Mouse (Mus musculus): ENCODE data around the gene Tnni3. TPM values are rescaled to one million over a fixed set of nuclear protein-coding genes. Genes with fewer than 3 reads are reported as not detected.

Tnni3 gene
- polyA plus RNA-seq, 1 experiment from 2014 or later: 5.3 TPM

GRCm38 (mm10) chr7:4504646-4505435 is 19.2 kb downstream of the Tnni3 start:
- Histone ChIP-seq H3K27ac (replicated peaks; ENCODE audit: low read depth, low read length) (no peak overlapping the region), H3K4me3 (ENCODE audit: low read depth, low read length) (no peak overlapping the region), H3K36me3 (ENCODE audit: control insufficient read depth, insufficient read depth, low read length) (no peaks in the 10 kb centered on the region), H3K9me3 (ENCODE audit: control insufficient read depth, low read length) (no peaks in the 10 kb centered on the region), H3K9ac (ENCODE audit: low read length) (no peak overlapping the region), H3K4me1 (ENCODE audit: control insufficient read depth, insufficient read depth, low read length) (peaks cover 4% of the 10 kb centered on the region; the same call in 1 of the 2 replicates), H3K4me2 (ENCODE audit: low read depth, severe bottlenecking) (no peak overlapping the region), H3K27me3 (ENCODE audit: control insufficient read depth, insufficient read depth, low read length) (no peaks in the 10 kb centered on the region)
- DNase-seq (ENCODE audit: low spot score): no peak
- no peak for ATAC-seq (ENCODE audit: insufficient number of reproducible peaks, low FRiP score, low TSS enrichment, low read depth)
- 62% methylated on average over 11 of the region's 11 CpGs for WGBS

- no peaks in the 10 kb centered on the region for H3K27me3 ChIP-seq (ENCODE audit: control insufficient read depth, insufficient read depth, low read length)
- ATAC-seq (ENCODE audit: insufficient number of reproducible peaks, low FRiP score, low TSS enrichment, low read depth) (no peak), DNase-seq (ENCODE audit: low spot score) (no peak)
- no peaks in the 10 kb centered on the region for H3K9me3 ChIP-seq (ENCODE audit: control insufficient read depth, low read length)
- no peak overlapping the region for H3K27ac ChIP-seq (replicated peaks; ENCODE audit: low read depth, low read length)
- H3K4me3 ChIP-seq (ENCODE audit: low read depth, low read length): no peak overlapping the region
- 84% methylated on average over 5 of the region's 5 CpGs for WGBS
- no peak overlapping the region for H3K9ac ChIP-seq (ENCODE audit: low read length)
- H3K4me2 ChIP-seq (ENCODE audit: low read depth, severe bottlenecking): no peak overlapping the region
- H3K36me3 ChIP-seq (ENCODE audit: control insufficient read depth, insufficient read depth, low read length): no peaks in the 10 kb centered on the region
- H3K4me1 ChIP-seq (ENCODE audit: control insufficient read depth, insufficient read depth, low read length): peaks cover 11% of the 10 kb centered on the region; the same call in 1 of the 2 replicates
Observed at GRCm38 (mm10) chr7:4503858-4504257, 20.2 kb downstream of the Tnni3 start.

- Histone ChIP-seq H3K4me1 (ENCODE audit: control insufficient read depth, insufficient read depth, low read length) (peaks cover 12% of the 10 kb centered on the region; the same call in 1 of the 2 replicates), H3K36me3 (ENCODE audit: control insufficient read depth, insufficient read depth, low read length) (no peaks in the 10 kb centered on the region), H3K4me2 (ENCODE audit: low read depth, severe bottlenecking) (no peak overlapping the region), H3K9ac (ENCODE audit: low read length) (no peak overlapping the region), H3K27me3 (ENCODE audit: control insufficient read depth, insufficient read depth, low read length) (no peaks in the 10 kb centered on the region), H3K27ac (replicated peaks; ENCODE audit: low read depth, low read length) (no peak overlapping the region), H3K4me3 (ENCODE audit: low read depth, low read length) (no peak overlapping the region), H3K9me3 (ENCODE audit: control insufficient read depth, low read length) (no peaks in the 10 kb centered on the region)
- ATAC-seq (ENCODE audit: insufficient number of reproducible peaks, low FRiP score, low TSS enrichment, low read depth) (no peak), DNase-seq (ENCODE audit: low spot score) (no peak)
- WGBS: 83% methylated on average over 4 of the region's 4 CpGs
Observed at GRCm38 (mm10) chr7:4503100-4503499, 20.9 kb downstream of the Tnni3 start.

GRCm38 (mm10) chr7:4502421-4503090 is 21.5 kb downstream of the Tnni3 start:
- peak overlapping the region; percentile 61 for H3K4me2 ChIP-seq (ENCODE audit: low read depth, severe bottlenecking)
- no peak for ATAC-seq (ENCODE audit: insufficient number of reproducible peaks, low FRiP score, low TSS enrichment, low read depth)
- no peak overlapping the region for H3K27ac ChIP-seq (replicated peaks; ENCODE audit: low read depth, low read length)
- peak overlapping the region; percentile 73 for H3K4me3 ChIP-seq (ENCODE audit: low read depth, low read length)
- peak; percentile 44 for DNase-seq (ENCODE audit: low spot score)
- H3K27me3 ChIP-seq (ENCODE audit: control insufficient read depth, insufficient read depth, low read length): no peaks in the 10 kb centered on the region
- 12% methylated on average over 14 of the region's 14 CpGs for WGBS
- no peaks in the 10 kb centered on the region for H3K36me3 ChIP-seq (ENCODE audit: control insufficient read depth, insufficient read depth, low read length)
- H3K4me1 ChIP-seq (ENCODE audit: control insufficient read depth, insufficient read depth, low read length): peaks cover 12% of the 10 kb centered on the region; the same call in 1 of the 2 replicates
- H3K9me3 ChIP-seq (ENCODE audit: control insufficient read depth, low read length): no peaks in the 10 kb centered on the region
- no peak overlapping the region for H3K9ac ChIP-seq (ENCODE audit: low read length)

- H3K9me3 ChIP-seq (ENCODE audit: control insufficient read depth, low read length): no peaks in the 10 kb centered on the region
- H3K4me2 ChIP-seq (ENCODE audit: low read depth, severe bottlenecking): peak within 1 kb of the TSS; percentile 61
- peak; percentile 88 for ATAC-seq (ENCODE audit: insufficient number of reproducible peaks, low FRiP score, low TSS enrichment, low read depth)
Observed at GRCm38 (mm10) chr7:4501558-4502397, 22.3 kb downstream of the Tnni3 start, which contains the start of gene Ppp1r12c. Ppp1r12c (minus strand) TSS chr7:4501680.

GRCm38 (mm10) chr7:4500892-4501471 is 23.0 kb downstream of the Tnni3 start:
- DNase-seq (ENCODE audit: low spot score): peak; percentile 52
- Histone ChIP-seq H3K4me2 (ENCODE audit: low read depth, severe bottlenecking) (peak overlapping the region; percentile 61), H3K4me1 (ENCODE audit: control insufficient read depth, insufficient read depth, low read length) (peaks cover 12% of the 10 kb centered on the region; the same call in 1 of the 2 replicates), H3K27me3 (ENCODE audit: control insufficient read depth, insufficient read depth, low read length) (no peaks in the 10 kb centered on the region), H3K27ac (replicated peaks; ENCODE audit: low read depth, low read length) (peak overlapping the region; percentile 51; the same call in 1 of the 2 replicates), H3K9ac (ENCODE audit: low read length) (peak overlapping the region; percentile 92), H3K4me3 (ENCODE audit: low read depth, low read length) (peak overlapping the region; percentile 73), H3K9me3 (ENCODE audit: control insufficient read depth, low read length) (no peaks in the 10 kb centered on the region), H3K36me3 (ENCODE audit: control insufficient read depth, insufficient read depth, low read length) (0 out of 2 replicates have a peak, but pooled peaks cover 3% of the 10 kb centered on the region)
- peak; percentile 28 for ATAC-seq (ENCODE audit: insufficient number of reproducible peaks, low FRiP score, low TSS enrichment, low read depth)
- WGBS: under 1% methylated on average over 21 of the region's 52 CpGs

More at GRCm38 (mm10) chr7:4501558-4502397, 22.3 kb downstream of the Tnni3 start, which contains the start of gene Ppp1r12c:
- H3K9ac ChIP-seq (ENCODE audit: low read length): peak within 1 kb of the TSS; percentile 92
- H3K36me3 ChIP-seq (ENCODE audit: control insufficient read depth, insufficient read depth, low read length): 0 out of 2 replicates have a peak, but pooled peaks cover 3% of the 10 kb centered on the region
- under 1% methylated on average over 62 of the region's 62 CpGs for WGBS
- H3K4me3 ChIP-seq (ENCODE audit: low read depth, low read length): peak within 1 kb of the TSS; percentile 73
- peak within 1 kb of the TSS; percentile 51; the same call in 1 of the 2 replicates for H3K27ac ChIP-seq (replicated peaks; ENCODE audit: low read depth, low read length)
- peak; percentile 95 for DNase-seq (ENCODE audit: low spot score)
- H3K27me3 ChIP-seq (ENCODE audit: control insufficient read depth, insufficient read depth, low read length): no peaks in the 10 kb centered on the region
- H3K4me1 ChIP-seq (ENCODE audit: control insufficient read depth, insufficient read depth, low read length): peaks cover 12% of the 10 kb centered on the region; the same call in 1 of the 2 replicates

GRCm38 (mm10) chr7:4499034-4499433 is 25.0 kb downstream of the Tnni3 start:
- no peak overlapping the region for H3K4me3 ChIP-seq (ENCODE audit: low read depth, low read length)
- H3K4me2 ChIP-seq (ENCODE audit: low read depth, severe bottlenecking): no peak overlapping the region
- no peaks in the 10 kb centered on the region for H3K9me3 ChIP-seq (ENCODE audit: control insufficient read depth, low read length)
- H3K27ac ChIP-seq (replicated peaks; ENCODE audit: low read depth, low read length): no peak overlapping the region
- DNase-seq (ENCODE audit: low spot score) (no peak), ATAC-seq (ENCODE audit: insufficient number of reproducible peaks, low FRiP score, low TSS enrichment, low read depth) (no peak)
- no peak overlapping the region for H3K9ac ChIP-seq (ENCODE audit: low read length)
- H3K4me1 ChIP-seq (ENCODE audit: control insufficient read depth, insufficient read depth, low read length): peaks cover 12% of the 10 kb centered on the region; the same call in 1 of the 2 replicates
- no peaks in the 10 kb centered on the region for H3K27me3 ChIP-seq (ENCODE audit: control insufficient read depth, insufficient read depth, low read length)
- 0 out of 2 replicates have a peak, but pooled peaks cover 3% of the 10 kb centered on the region for H3K36me3 ChIP-seq (ENCODE audit: control insufficient read depth, insufficient read depth, low read length)
- 91% methylated on average over 4 of the region's 4 CpGs for WGBS
